Mouse (Mus musculus) brain, embryonic 14.5 days (tissue): Measurements from ENCODE around the gene Abcb9. TPM values are rescaled to one million over a fixed set of nuclear protein-coding genes. Genes with fewer than 3 reads are reported as not detected.

ENCODE experiments used
- DNase-seq: peaks from one replicate; pipeline ENCODE4 v3.0.0-alpha.2; 2011; ENCODE audit warnings: low read depth
- CTCF ChIP-seq: fragments of 200-500 bp; IDR thresholded peaks from 2 replicates; pipeline ENCODE4 v1.5.1; 2012; ENCODE audit warnings: inconsistent platforms, mild to moderate bottlenecking, moderate library complexity, borderline replicate concordance; ENCODE audit not compliant: insufficient read depth, insufficient read length; ENCODE audit errors: extremely low read depth
- POLR2A ChIP-seq: fragments of 200-500 bp; IDR thresholded peaks from 2 replicates; pipeline ENCODE4 v1.6.1; 2012; ENCODE audit warnings: mild to moderate bottlenecking, inconsistent platforms, borderline replicate concordance; ENCODE audit not compliant: poor library complexity, insufficient read depth, insufficient read length, severe bottlenecking; ENCODE audit errors: extremely low read depth
- polyA plus RNA-seq: library from polyadenylated mRNA; depleted of rRNA; stranded (reverse); fragments of >200 nt; gene quantifications from 2 replicates; pipeline ENCODE4 v1.2.3, GENCODE M21; 2012

Gene Abcb9
- polyA plus RNA-seq, 1 experiment = 9.6 TPM

DNA sequence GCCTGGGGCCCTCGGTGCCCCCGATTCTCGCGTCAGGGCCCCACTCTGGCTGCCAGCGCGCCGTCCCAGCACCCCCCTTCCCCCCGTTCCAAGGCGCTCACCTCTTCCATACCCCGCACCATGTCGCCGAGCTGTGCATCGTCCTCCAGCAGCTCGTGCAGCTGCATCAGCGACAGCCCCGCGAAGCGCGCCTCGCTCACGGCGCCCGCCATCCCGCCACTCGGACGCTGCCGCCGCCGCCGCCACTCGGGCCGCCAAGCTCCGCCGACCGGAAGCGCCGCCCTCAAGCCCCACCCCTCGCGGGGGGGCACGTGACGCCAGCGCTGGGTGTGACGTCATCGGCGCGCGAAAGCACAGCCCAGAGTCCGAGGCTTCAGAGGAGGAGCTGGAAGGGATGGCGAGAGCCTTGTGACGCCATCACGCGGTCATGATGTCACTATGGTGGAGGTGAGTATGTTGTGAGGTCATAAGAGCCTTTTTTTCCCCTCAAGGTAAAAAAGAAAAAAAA lies 63.5 kb downstream of the Abcb9 start, which contains the start of gene Vps37b:
Gene Vps37b, minus strand, starts transcription at position 270 of the 508 bp plus-strand sequence.
- TF ChIP-seq CTCF = no peak
- TF ChIP-seq POLR2A = peak; percentile 92; the same call in 1 of the 2 replicates
- peak; percentile 94 for DNase-seq

DNA sequence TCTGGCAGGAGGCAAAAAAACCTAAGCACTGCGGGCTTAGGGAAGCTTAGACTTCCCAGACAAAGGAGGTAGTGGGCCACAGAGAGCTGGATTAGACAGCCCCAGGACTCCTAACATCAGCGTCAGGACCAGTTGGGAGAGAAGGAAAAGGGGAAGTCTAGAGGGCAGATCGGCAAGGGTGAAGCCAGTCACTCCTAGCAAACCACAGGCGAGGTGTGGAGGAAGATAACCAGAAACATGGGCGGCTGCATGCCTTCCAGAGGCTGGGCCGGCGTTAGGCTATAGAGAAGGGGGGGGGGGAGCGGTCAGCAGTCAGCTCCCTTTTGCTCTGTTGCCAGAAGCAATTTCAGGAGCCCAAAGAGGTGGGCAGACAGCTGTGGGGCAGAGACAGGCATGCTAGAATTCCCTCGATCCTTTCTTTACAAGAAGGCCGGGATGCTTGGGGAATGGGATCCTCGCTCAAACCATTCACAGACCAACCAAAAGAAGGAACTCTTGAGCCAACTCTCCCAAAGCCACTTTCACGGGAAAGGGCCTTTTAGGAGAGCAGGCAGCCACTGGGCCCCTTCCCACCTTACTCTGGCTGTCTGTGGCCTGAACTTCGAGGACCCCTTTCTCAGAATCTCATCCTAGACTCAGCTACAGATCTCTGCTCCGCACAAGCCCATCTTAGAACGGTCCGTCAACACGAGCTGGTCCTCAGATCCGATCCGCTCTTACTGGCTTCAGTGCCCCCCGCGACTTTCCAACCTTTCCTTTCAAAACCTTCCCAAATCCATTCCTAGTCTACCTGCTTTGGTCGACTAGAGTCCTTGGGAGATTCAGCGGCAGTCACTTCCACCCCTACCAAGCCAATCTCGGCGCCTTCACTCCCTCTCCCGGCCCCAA lies 64.3 kb downstream of the Abcb9 start:
- no peak for TF ChIP-seq POLR2A
- no peak for TF ChIP-seq CTCF
- peak; percentile 45 for DNase-seq

DNA sequence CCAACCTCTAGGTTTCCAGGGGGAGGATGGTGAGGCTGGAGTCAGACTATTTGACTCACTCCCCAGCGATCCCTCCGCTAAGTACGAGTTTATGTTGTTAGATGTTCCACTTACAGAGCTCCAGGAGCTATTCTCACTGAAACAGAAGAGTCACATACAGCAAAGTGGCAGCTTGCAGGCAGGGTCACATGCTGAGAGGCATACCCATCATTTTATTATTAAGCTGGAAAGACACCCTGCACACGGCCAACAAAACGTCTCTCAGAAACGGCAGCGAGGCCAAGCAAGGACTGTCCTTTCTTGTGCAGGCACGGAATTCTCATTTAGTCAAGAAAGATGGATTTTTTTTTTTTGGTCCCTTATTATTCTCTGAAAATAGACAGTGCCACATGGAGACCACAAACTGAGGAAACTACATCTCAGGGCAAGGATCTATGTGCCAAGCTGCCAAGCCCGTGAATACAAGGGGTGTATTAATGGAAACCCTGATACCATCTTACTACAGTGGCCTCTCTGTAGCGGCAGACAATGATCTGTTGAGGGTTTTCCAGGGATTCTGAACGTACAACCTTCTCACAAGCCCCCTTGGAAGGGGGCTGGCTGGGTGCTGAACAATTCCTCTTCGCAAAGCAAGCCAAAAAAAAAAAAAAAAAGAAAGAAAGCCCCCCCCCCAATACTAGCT lies 65.1 kb downstream of the Abcb9 start:
- TF ChIP-seq POLR2A (no peak), CTCF (no peak)
- peak; percentile 90 for DNase-seq

DNA sequence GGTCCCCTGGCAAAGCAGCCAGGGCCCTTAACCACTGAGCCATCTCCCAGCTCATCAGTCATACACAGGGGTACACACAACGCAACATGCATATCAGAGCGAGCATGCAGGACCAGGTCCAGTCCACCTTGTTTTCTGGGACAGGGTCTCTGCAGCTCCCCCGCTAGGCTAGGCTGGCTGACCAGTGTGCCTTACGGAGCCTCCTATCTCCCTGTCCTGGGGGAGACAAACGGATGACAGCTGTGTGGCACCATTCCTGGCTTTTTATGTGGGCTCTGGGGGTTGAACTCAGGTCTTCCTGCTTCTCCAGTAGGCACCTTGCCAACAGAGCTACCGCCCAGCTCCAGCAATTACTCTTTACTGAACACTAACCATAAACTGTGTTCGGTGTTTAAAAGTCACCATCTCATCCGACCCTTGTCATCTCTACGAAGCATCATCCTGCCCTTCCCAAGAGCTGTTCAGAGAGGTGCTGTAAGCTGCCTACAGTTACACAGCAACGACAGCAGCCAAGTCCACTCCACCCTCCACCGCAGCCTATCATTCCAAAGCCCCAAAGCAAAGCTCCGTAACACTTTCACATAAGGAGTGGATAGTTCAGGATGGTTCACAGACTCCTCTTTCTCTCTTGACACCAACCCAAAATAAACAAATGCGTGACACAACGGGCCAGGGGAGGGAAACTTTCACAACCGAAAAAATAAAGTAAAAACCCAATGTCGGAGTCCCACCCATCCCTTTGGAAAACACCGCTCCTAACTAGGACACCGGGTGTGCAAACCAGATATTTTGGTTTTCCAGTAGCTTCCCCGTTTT lies 66.2 kb downstream of the Abcb9 start:
- DNase-seq = no peak
- TF ChIP-seq CTCF (no peak), POLR2A (no peak)

DNA sequence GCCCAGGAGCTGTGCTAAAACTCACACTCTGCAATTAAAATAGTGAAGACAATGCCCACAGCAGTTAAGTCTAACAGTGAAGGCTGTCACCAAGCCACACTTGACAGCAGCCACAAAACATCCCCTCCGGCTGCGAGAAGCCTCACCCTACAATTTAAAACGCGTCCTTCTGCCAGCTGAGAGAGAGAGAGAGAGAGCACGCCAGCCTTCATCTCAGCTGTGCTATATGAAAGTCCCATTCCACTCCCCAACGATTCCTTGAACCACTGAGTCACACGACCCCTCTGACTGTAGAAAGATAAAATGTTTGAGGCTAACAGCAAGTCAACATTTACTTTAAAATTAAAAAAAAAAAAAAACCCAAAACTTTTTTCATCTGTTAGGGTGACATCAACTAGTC lies 66.9 kb downstream of the Abcb9 start:
- peak; percentile 87 for DNase-seq
- TF ChIP-seq POLR2A (no peak), CTCF (no peak)

DNA sequence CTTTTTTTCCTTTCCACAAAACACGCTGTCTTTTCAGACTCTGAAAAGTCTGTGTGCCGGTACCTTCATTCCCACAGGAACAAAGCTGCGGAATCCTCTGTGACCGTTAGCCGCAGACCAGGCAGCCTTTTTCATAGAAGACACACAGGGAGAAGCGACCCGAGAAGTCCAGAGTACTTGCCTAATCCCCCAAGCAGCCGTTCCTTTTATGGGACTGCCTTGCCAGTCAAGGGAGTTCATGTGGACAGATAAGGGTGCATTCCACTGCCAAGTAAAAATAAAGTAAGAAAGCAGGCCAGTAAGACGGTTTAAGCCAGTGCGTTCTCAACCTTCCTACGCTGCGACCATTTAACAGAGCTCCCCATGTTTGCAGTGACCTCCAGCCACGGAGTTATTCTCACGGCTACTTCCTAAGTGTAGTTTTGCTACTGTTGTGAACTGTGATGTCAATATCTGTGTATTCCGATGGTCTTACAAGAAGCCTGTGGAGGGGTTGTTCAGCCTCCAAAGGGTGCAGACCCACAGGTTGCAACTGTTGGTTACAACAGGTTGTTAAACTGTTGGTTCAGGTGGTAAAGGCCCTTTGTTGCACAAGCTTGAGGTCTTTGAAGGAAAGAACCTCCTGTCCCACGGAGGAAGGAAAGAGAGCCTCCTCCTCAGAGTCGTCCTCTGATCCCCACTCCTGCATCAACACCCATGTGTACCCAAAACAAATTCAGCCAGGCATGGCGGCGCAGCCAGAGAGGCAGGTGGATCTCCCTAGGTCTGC lies 67.7 kb downstream of the Abcb9 start:
- no peak for TF ChIP-seq POLR2A
- TF ChIP-seq CTCF = no peak
- DNase-seq = no peak

DNA sequence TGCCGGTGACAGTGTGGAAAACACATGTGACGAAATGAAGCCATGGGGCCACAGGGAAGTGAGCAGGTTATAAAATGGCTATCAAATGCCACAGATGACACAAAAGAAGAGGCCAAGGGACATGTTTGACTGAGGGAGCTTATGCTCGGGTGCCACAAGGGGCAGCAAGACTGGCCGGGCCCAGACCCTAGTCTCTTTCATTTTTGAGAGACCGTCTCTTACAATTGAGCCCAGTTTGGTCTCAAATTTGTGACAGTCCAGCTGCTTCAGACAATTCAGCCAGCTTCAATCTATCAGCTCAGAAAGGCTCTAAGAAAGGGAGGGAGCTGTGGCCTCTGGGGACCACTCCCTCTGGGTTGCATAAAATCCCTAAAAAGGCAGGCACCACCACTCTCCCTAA lies 69.0 kb downstream of the Abcb9 start:
- no peak for TF ChIP-seq CTCF
- no peak for TF ChIP-seq POLR2A
- no peak for DNase-seq

DNA sequence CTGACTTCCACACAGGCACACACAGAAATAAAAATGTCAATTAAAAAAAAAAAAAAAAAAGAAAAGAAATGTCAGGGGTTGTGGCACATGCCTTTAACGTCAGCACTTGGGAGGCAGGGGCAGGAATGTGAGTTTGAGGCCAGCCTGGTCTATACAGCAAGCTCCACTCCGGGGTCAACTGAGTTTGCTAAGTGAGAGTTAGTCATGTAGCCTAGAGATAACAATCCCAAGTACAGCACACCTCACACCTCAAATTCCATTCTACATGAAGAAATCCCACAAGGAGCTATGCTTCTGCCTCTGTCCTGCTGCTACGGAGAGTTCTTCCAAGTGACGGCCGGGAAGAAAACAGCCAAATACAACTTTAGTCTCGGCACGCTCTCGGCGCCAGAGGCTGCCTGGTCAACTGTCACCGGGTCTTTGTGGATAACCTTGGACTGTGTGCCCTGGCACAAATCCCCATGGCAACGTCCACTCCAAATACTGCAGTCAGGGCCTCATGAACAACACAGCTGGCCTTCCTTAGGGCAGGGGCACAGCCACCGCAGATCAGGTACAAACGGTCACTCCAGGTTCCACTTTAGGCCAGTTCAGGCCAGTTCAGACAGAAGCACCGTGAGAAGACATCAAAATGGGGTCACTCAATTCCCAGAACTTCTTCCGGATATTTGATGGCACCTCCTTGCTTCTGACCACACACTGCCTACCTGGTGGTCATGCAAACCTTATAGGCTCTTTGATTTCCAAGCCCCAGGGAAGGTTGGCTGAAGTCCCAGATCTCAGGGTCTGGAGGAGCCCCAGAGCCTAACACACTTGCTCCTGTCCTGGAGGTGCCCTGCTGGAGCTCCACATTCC lies 69.8 kb downstream of the Abcb9 start:
- no peak for TF ChIP-seq CTCF
- TF ChIP-seq POLR2A = no peak
- no peak for DNase-seq

DNA sequence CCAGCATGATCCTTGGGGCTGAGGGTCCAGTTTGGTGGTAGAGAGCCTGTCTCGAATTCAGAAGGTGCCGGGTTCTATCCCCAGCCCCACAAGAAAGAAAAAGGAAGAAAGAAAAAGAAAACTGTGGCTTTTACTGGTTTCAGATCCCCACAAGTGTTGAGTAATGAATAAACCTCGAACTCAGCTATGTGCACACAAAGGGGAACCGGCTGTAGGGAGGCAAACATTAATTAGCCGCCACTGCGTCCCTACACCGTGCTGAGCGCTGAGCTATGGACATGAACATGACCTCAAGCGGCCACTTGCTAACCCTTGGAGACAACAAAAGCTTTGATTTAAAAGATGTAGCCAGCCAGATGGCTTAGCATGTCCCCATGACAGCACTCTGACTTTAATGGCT lies 70.5 kb downstream of the Abcb9 start:
- DNase-seq = no peak
- TF ChIP-seq POLR2A = no peak
- no peak for TF ChIP-seq CTCF
